Mouse (Mus musculus) heart, adult 8-10 months (tissue): ENCODE measurements around the gene Zkscan2. TPM values are rescaled to one million over a fixed set of nuclear protein-coding genes. Genes with fewer than 3 reads are reported as not detected.

Experiments
- DNase-seq: peaks from one replicate; pipeline ENCODE4 v3.0.0; 2022; ENCODE audit warnings: low spot score
- total RNA-seq, 4 experiments: library from RNA; stranded (reverse); gene quantifications; 2 replicates each; pipeline ENCODE4 v1.2.4; 2022

The Zkscan2 gene
- total RNA-seq, 4 experiments from 2014 or later: 0.32 to 0.87 (median 0.46) TPM

DNA sequence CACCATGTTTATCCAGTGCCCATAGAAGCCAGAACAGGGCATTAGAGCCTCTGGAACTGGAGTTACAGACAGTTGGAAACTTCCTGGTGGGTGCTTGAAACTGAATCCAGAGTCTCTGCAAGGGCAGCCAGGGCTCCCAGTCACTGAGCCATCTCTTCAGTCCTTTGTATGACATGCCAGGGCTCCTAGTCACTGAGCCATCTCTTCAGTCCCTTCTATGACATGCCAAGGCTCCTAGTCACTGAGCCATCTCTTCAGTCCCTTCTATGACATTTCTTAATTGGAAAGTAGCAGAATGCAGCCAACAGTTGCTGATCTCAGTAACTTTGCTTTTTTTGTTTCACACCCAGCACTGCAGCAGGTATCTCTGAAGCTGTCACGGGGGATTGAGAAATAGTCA lies 58.2 kb downstream of the Zkscan2 start:
- no peak for DNase-seq

DNA sequence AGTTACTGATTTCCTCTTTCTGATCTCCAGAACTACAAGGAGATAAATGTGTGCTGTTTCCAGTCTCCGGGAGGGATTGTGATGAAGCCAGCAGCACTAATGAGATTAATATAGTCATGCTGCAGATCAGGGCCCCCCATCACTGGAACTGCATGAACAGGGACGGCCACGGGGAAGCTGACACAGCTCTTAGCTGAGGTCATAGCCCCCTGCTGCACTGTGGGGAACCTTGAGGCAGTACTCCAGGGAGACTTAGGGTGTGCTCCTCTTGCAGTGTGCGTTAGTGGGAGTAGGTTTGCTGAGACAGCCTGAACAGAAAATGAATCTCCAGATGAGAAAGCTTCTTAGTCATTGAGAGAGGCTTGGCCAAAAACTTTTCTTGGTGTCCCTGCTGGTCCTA lies 69.0 kb downstream of the Zkscan2 start:
- no peak for DNase-seq

DNA sequence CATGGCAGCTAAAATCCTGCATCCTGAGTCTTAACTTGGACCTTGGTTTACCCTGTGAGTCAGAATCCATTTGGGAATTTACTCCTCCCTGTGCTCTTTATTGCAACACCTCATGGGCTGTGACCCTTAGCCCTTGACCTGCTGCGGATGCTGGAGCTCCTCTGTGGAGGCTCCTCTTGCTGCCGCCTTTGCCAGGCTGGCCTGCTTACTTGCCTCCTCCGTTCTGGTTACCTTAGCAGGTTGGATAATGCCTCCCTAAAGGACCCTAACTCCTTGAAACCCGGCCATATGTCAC lies 69.9 kb downstream of the Zkscan2 start:
- DNase-seq: no peak

DNA sequence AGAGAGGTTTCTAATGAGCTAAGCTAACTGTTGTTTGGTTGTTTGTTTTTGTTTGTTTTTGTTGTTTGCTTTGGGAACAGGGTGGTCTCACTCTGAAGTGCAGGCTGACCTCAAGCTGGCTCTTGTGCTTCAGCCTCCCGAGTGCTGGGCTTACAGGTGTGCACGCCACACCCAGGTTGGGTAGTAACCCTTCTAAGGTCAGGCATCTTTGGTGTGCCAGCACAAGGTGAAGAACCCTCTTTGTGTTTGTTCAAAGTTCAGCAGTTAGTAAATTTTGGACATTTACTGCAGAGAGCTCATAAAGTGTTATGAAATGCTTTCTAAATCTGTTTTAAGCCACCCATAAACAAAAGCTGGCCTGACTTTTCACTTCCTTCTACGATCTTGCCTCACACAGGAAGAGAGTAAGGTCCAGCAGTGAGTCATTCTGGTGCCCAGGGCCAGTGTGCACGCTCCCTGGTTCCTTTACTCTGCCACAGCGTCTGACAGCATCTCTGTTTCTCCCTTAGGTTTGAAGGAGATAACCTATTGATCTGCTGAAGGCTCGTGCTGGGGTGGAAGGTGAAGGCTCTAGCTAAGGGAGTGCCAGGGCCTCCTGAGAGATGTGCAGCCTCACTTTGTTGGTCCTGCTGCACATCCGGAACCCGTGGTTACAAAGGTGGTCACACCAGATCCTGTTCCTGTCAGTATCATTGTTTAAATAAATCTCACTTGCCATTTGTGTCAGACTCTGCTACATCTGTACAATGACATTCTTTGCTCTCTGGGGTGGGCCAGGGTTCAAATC lies 70.4 kb downstream of the Zkscan2 start:
- peak; percentile 20 for DNase-seq

Other genes starting within 250 kb of the Zkscan2 start
- 10 to 100 TPM; 19.4 to 24.9 (median 20.9) TPM for gene Lcmt1, start 130.7 kb downstream of the Zkscan2 start, total RNA-seq
- 10 to 100 TPM; 13.5 to 18.1 (median 14.5) TPM for gene Arhgap17, start 130.5 kb downstream of the Zkscan2 start, total RNA-seq
- gene Aqp8, start 38.2 kb downstream of the Zkscan2 start, total RNA-seq: 10 to 100 TPM in 2 of 4 experiments, 1 to 10 TPM in 2; 9.5 to 11.9 (median 10.1) TPM